Mouse (Mus musculus) MEL (cell line): ENCODE measurements around the gene Thrap3. TPM values are rescaled to one million over a fixed set of nuclear protein-coding genes. Genes with fewer than 3 reads are reported as not detected.

Experiments used
- DNase-seq: peaks from one replicate; pipeline ENCODE4 v3.0.0; 2011; ENCODE audit warnings: low read depth, low spot score
- H3K27ac ChIP-seq: 2 replicates; pipeline ENCODE4 v1.5.1; 2012; ENCODE audit warnings: low read depth, mild to moderate bottlenecking, control low read depth, low read length, moderate library complexity; ENCODE audit not compliant: control insufficient read depth
- H3K27me3 ChIP-seq, 2 experiments: fragments of 150-350 bp in 1 of 2; sonication (generic) in 1 of 2; 2 replicates each; pipeline ENCODE4 v1.6.1; 2012; ENCODE audit warnings: low read length in 2 of 2, mild to moderate bottlenecking in 2 of 2, improper control_type of control experiment in 1 of 2, moderate library complexity in 1 of 2; ENCODE audit not compliant: insufficient read depth in 2 of 2, control insufficient read depth in 1 of 2
- H3K36me3 ChIP-seq, 2 experiments: 2 replicates each; pipeline ENCODE4 v1.6.1; 2012 to 2014; ENCODE audit warnings: low read length in 2 of 2, improper control_type of control experiment in 1 of 2, inconsistent platforms in 1 of 2, mild to moderate bottlenecking in 1 of 2; ENCODE audit not compliant: insufficient read depth in 2 of 2, control insufficient read depth in 1 of 2
- H3K4me1 ChIP-seq, 2 experiments: fragments of 150-350 bp in 1 of 2; sonication (generic) in 1 of 2; 2 replicates each; pipeline ENCODE4 v1.6.1; 2012; ENCODE audit warnings: low read length in 2 of 2, improper control_type of control experiment in 1 of 2, mild to moderate bottlenecking in 1 of 2; ENCODE audit not compliant: insufficient read depth in 2 of 2, control insufficient read depth in 1 of 2
- H3K4me3 ChIP-seq, 2 experiments: fragments of 150-350 bp in 1 of 2; sonication (generic) in 1 of 2; 2 replicates each; pipeline ENCODE4 v1.5.1; 2012; ENCODE audit warnings: low read depth in 2 of 2, low read length in 2 of 2, mild to moderate bottlenecking in 2 of 2, moderate library complexity in 2 of 2, control low read depth in 1 of 2, improper control_type of control experiment in 1 of 2; ENCODE audit not compliant: control insufficient read depth in 1 of 2, insufficient read depth in 1 of 2
- H3K79me2 ChIP-seq: 2 replicates; pipeline ENCODE4 v1.6.1; 2012; ENCODE audit warnings: mild to moderate bottlenecking, low read length, moderate library complexity; ENCODE audit not compliant: control insufficient read depth, poor library complexity, insufficient read depth
- H3K9ac ChIP-seq: 2 replicates; pipeline ENCODE4 v1.6.1; 2012; ENCODE audit warnings: low read depth, mild to moderate bottlenecking, control low read depth, low read length, moderate library complexity; ENCODE audit not compliant: control insufficient read depth, poor library complexity, severe bottlenecking
- H3K9me3 ChIP-seq: fragments of 150-350 bp; sonication (generic); replicated peaks from 2 replicates; pipeline ENCODE4 v1.6.1; 2012; ENCODE audit warnings: mild to moderate bottlenecking, low read length, improper control_type of control experiment, moderate library complexity; ENCODE audit not compliant: insufficient read depth
- BHLHE40 ChIP-seq: IDR thresholded peaks from 2 replicates; pipeline ENCODE4 v1.6.1; 2012; ENCODE audit warnings: low read depth, mild to moderate bottlenecking, inconsistent platforms, low read length, improper control_type of control experiment, borderline replicate concordance
- CHD1 ChIP-seq: IDR thresholded peaks from 2 replicates; pipeline ENCODE4 v1.6.1; 2012; ENCODE audit warnings: low read depth, mild to moderate bottlenecking, inconsistent platforms, low read length, improper control_type of control experiment
- E2F4 ChIP-seq: IDR thresholded peaks from 2 replicates; pipeline ENCODE4 v1.6.1; 2011; ENCODE audit warnings: low read depth, low read length, improper control_type of control experiment, borderline replicate concordance
- ELF1 ChIP-seq: IDR thresholded peaks from 2 replicates; pipeline ENCODE4 v1.6.1; 2014; ENCODE audit warnings: low read depth, mild to moderate bottlenecking, inconsistent platforms, low read length, improper control_type of control experiment, moderate library complexity
- ETS1 ChIP-seq: IDR thresholded peaks from 2 replicates; pipeline ENCODE4 v1.6.1; 2012; ENCODE audit warnings: low read depth, mild to moderate bottlenecking, inconsistent platforms, low read length, improper control_type of control experiment, moderate library complexity
- GATA1 ChIP-seq: IDR thresholded peaks from 2 replicates; pipeline ENCODE4 v1.6.1; 2011; ENCODE audit warnings: low read depth, low read length, improper control_type of control experiment
- HCFC1 ChIP-seq: IDR thresholded peaks from 2 replicates; pipeline ENCODE4 v1.6.1; 2012; ENCODE audit warnings: low read depth, mild to moderate bottlenecking, inconsistent platforms, low read length, improper control_type of control experiment, moderate library complexity
- MAFK ChIP-seq: IDR thresholded peaks from 2 replicates; pipeline ENCODE4 v1.6.1; 2011; ENCODE audit warnings: low read depth, mild to moderate bottlenecking, low read length, improper control_type of control experiment, borderline replicate concordance
- MEF2A ChIP-seq: IDR thresholded peaks from 2 replicates; pipeline ENCODE4 v1.6.1; 2014; ENCODE audit warnings: low read depth, mild to moderate bottlenecking, inconsistent platforms, low read length, improper control_type of control experiment; ENCODE audit not compliant: poor library complexity, insufficient replicate concordance, severe bottlenecking; ENCODE audit errors: extremely low read depth
- MXI1 ChIP-seq: IDR thresholded peaks from 2 replicates; pipeline ENCODE4 v1.6.1; 2011; ENCODE audit warnings: mild to moderate bottlenecking, low read depth, low read length, improper control_type of control experiment
- MYB ChIP-seq: IDR thresholded peaks from 2 replicates; pipeline ENCODE4 v1.6.1; 2011; ENCODE audit warnings: mild to moderate bottlenecking, low read depth, low read length, improper control_type of control experiment
- NELFE ChIP-seq: IDR thresholded peaks from 2 replicates; pipeline ENCODE4 v1.6.1; 2011; ENCODE audit warnings: low read depth, low read length, improper control_type of control experiment
- NRF1 ChIP-seq: IDR thresholded peaks from 2 replicates; pipeline ENCODE4 v1.6.1; 2014; ENCODE audit warnings: low read depth, mild to moderate bottlenecking, inconsistent platforms, low read length, improper control_type of control experiment, moderate library complexity; ENCODE audit not compliant: poor library complexity, insufficient read depth, severe bottlenecking
- POLR2A ChIP-seq, 2 experiments: IDR thresholded peaks; 2 replicates each; pipeline ENCODE4 v1.6.1; 2011 to 2012; ENCODE audit warnings: low read length in 2 of 2, mild to moderate bottlenecking in 2 of 2, control low read depth in 1 of 2, improper control_type of control experiment in 1 of 2, low read depth in 1 of 2, moderate library complexity in 1 of 2; ENCODE audit not compliant: control insufficient read depth in 1 of 2, insufficient read depth in 1 of 2, poor library complexity in 1 of 2
- POLR2AphosphoS2 ChIP-seq: IDR thresholded peaks from 2 replicates; pipeline ENCODE4 v1.6.1; 2011; ENCODE audit warnings: low read length, improper control_type of control experiment
- POLR2AphosphoS5 ChIP-seq: IDR thresholded peaks from 2 replicates; pipeline ENCODE4 v1.6.1; 2012; ENCODE audit warnings: low read depth, borderline replicate concordance, mild to moderate bottlenecking, inconsistent platforms, low read length, moderate library complexity, mixed read lengths
- SIN3A ChIP-seq: IDR thresholded peaks from 2 replicates; pipeline ENCODE4 v1.6.1; 2012; ENCODE audit warnings: low read length, improper control_type of control experiment, inconsistent platforms
- SMC3 ChIP-seq: IDR thresholded peaks from 2 replicates; pipeline ENCODE4 v1.6.1; 2011; ENCODE audit warnings: low read depth, low read length, improper control_type of control experiment
- TAL1 ChIP-seq: IDR thresholded peaks from 2 replicates; pipeline ENCODE4 v1.6.1; 2012; ENCODE audit warnings: mild to moderate bottlenecking, inconsistent platforms, low read length, moderate library complexity, mixed read lengths
- TCF12 ChIP-seq: IDR thresholded peaks from 2 replicates; pipeline ENCODE4 v1.6.1; 2014; ENCODE audit warnings: low read depth, mild to moderate bottlenecking, inconsistent platforms, low read length, improper control_type of control experiment, moderate library complexity
- UBTF ChIP-seq: IDR thresholded peaks from 2 replicates; pipeline ENCODE4 v1.6.1; 2012; ENCODE audit warnings: low read depth, mild to moderate bottlenecking, inconsistent platforms, low read length, improper control_type of control experiment, moderate library complexity, borderline replicate concordance; ENCODE audit not compliant: insufficient read depth
- USF1 ChIP-seq: IDR thresholded peaks from 2 replicates; pipeline ENCODE4 v1.6.1; 2014; ENCODE audit warnings: low read depth, mild to moderate bottlenecking, inconsistent platforms, low read length, improper control_type of control experiment, moderate library complexity
- USF2 ChIP-seq, 2 experiments: IDR thresholded peaks; 2 replicates each; pipeline ENCODE4 v1.6.1; 2011 to 2012; ENCODE audit warnings: improper control_type of control experiment in 2 of 2, low read length in 2 of 2, borderline replicate concordance in 1 of 2, inconsistent platforms in 1 of 2, low read depth in 1 of 2, mild to moderate bottlenecking in 1 of 2; ENCODE audit not compliant: insufficient read depth in 1 of 2
- ZC3H11A ChIP-seq: IDR thresholded peaks from 2 replicates; pipeline ENCODE4 v1.6.1; 2012; ENCODE audit warnings: low read depth, mild to moderate bottlenecking, inconsistent platforms, low read length, improper control_type of control experiment
- ZKSCAN1 ChIP-seq: IDR thresholded peaks from 2 replicates; pipeline ENCODE4 v1.6.1; 2012; ENCODE audit warnings: low read depth, mild to moderate bottlenecking, inconsistent platforms, low read length, improper control_type of control experiment, moderate library complexity
- ZMIZ1 ChIP-seq: IDR thresholded peaks from 2 replicates; pipeline ENCODE4 v1.6.1; 2012; ENCODE audit warnings: low read depth, mild to moderate bottlenecking, inconsistent platforms, low read length, improper control_type of control experiment, moderate library complexity
- ZNF384 ChIP-seq: IDR thresholded peaks from 2 replicates; pipeline ENCODE4 v1.6.1; 2012; ENCODE audit warnings: low read depth, mild to moderate bottlenecking, inconsistent platforms, low read length, improper control_type of control experiment
- polyA plus RNA-seq, 2 experiments: library from polyadenylated mRNA; stranded (reverse) in 1 of 2; unstranded in 1 of 2; fragments of >175 nt in 1 of 2; fragments of >200 nt in 1 of 2; gene quantifications; 2 replicates each; pipeline versions ENCODE4 v1.2.1 to v1.2.4; 2012; ENCODE audit warnings: low replicate concordance in 2 of 2, low read depth in 1 of 2; ENCODE audit not compliant: insufficient read length in 2 of 2, insufficient read depth in 1 of 2, missing spikeins in 1 of 2
- total RNA-seq: library from RNA; depleted of rRNA; stranded (reverse); fragments of 300-350 nt; gene quantifications from 2 replicates; pipeline ENCODE4 v1.2.3, GENCODE M21; 2012

Gene Thrap3
- total and polyA plus RNA-seq, 3 experiments, result 158 to 471 (median 310) TPM

DNA sequence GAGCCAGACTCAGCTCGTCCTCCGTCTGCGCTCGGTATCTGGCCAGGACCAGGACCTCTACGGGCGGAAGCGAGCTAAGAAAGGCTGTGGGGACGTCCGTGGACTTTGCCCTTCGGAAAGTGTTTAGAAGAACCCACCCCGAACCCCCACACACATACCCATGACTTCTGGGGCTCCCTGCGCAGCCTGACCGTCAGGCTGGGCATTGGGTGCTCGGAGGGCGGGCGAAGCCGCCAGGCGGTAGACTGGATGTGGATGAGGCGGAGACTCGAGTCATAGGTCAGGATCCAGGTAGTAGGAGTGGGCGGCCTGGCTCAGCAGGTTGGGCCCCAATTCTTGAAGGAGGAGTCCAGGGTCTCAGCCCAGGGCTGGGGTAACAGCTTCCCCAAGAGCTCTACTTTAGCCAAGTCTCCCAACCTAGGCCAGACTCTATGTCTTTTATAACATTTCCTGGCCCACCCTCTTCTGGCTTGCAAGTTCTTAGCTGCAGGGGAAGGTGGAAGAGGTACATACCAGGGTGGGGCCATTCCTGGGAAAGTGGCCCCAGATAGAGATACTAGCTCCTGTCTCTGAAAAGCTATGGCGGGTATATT, 39.4 kb downstream of the Thrap3 start, which contains the start of gene Sh3d21:
TSS of gene Sh3d21 (minus strand) at position 425 of the 593 bp plus-strand sequence.
- DNase-seq, result no peak
- no peaks in the 10 kb centered on the region for H3K27me3 ChIP-seq
- peak within 1 kb of the TSS; percentile 85 for H3K9ac ChIP-seq
- H3K9me3 ChIP-seq, result no peaks in the 10 kb centered on the region
- H3K79me2 ChIP-seq, result peaks cover 2% of the 10 kb centered on the region; the same call in 1 of the 2 replicates
- peaks cover 0 to 9% of the 10 kb centered on the region in 2 experiments; a peak in 1 of 4 replicates for H3K4me1 ChIP-seq
- peak within 1 kb of the TSS; percentile 63 to 69 for H3K4me3 ChIP-seq
- peak within 1 kb of the TSS; percentile 36 for H3K27ac ChIP-seq
- peaks cover 7 to 12% of the 10 kb centered on the region in 2 experiments for H3K36me3 ChIP-seq
- TF ChIP-seq ZKSCAN1 (0 out of 2 replicates have a peak, but pooled peaks have one; percentile 6), NRF1 (0 out of 2 replicates have a peak, but pooled peaks have one; percentile 17), SIN3A (no peak; the same call in 1 of the 2 replicates), NELFE (0 out of 2 replicates have a peak, but pooled peaks have one; percentile 2), HCFC1 (peak; percentile 10; the same call in 1 of the 2 replicates), POLR2AphosphoS2 (peak; percentile 85; the same call in 1 of the 2 replicates)

DNA sequence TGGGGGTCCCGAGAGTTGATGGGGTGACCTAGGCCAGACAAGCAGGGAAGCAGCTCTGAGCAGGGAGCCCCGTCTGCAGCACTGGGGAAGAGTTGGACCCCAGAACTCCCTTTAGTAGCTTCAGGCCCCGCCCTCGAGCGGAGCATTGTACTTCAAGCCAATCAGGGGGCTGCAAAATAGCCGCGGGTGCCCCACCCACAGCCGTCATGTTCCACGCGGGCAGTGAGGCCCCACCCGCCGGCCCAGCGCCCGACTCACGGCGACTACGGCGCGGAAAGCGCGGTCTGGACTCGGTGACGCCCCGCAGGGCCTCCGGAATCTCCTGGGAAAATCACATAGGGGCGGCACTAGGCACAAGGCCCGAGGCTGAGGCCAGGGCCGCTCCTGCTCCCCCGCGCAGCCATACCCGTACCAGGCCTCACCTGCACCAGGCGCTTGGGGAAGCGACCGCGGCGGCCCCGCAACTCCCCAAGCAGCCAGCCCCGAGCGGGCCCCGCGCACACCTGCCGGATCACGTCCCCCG, 40.0 kb downstream of the Thrap3 start:
- peaks cover 7 to 8% of the 10 kb centered on the region in 2 experiments for H3K36me3 ChIP-seq
- peaks cover 2% of the 10 kb centered on the region; the same call in 1 of the 2 replicates for H3K79me2 ChIP-seq
- no peaks in the 10 kb centered on the region for H3K27me3 ChIP-seq
- peaks cover 0 to 9% of the 10 kb centered on the region in 2 experiments; a peak in 1 of 4 replicates for H3K4me1 ChIP-seq
- peak overlapping the region; percentile 85 for H3K9ac ChIP-seq
- no peaks in the 10 kb centered on the region for H3K9me3 ChIP-seq
- peak overlapping the region; percentile 63 to 69 for H3K4me3 ChIP-seq
- peak overlapping the region; percentile 36 for H3K27ac ChIP-seq
- peak; percentile 93 for DNase-seq
- TF ChIP-seq CHD1 (no peak), ZKSCAN1 (no peak), POLR2A (IDR thresholded peaks at IDR 0.05; ENCODE audit: control insufficient read depth in 1 of 2, insufficient read depth in 1 of 2, low read depth in 1 of 2, low read length in 2 of 2, poor library complexity in 1 of 2) (peak in 1 of 2 experiments; percentile 64; a peak in 2 of 4 replicates), ZMIZ1 (peak; percentile 47; the same call in 1 of the 2 replicates), UBTF (no peak), TCF12 (peak; percentile 19; the same call in 1 of the 2 replicates), ZC3H11A (no peak), ETS1 (no peak), E2F4 (no peak), MEF2A (no peak), NELFE (peak; percentile 55), TAL1 (no peak), MXI1 (peak; percentile 69; the same call in 1 of the 2 replicates), ELF1 (no peak), BHLHE40 (no peak), ZNF384 (no peak), GATA1 (no peak), POLR2AphosphoS5 (no peak), SMC3 (no peak), USF1 (peak; percentile 10; the same call in 1 of the 2 replicates), USF2 (IDR thresholded peaks at IDR 0.05; ENCODE audit: borderline replicate concordance in 1 of 2, insufficient read depth in 1 of 2, low read depth in 1 of 2, low read length in 2 of 2) (no peak), MAFK (no peak), MYB (no peak), SIN3A (peak; percentile 68), POLR2AphosphoS2 (no peak)
